Mouse (Mus musculus): Measurements from ENCODE around the gene Ssna1.
"Not testable (repeated sequence)": the region's sequence is repeated elsewhere in the genome, so short reads cannot be mapped to it uniquely, and the experiment has no call there.

Gene Ssna1

DNA sequence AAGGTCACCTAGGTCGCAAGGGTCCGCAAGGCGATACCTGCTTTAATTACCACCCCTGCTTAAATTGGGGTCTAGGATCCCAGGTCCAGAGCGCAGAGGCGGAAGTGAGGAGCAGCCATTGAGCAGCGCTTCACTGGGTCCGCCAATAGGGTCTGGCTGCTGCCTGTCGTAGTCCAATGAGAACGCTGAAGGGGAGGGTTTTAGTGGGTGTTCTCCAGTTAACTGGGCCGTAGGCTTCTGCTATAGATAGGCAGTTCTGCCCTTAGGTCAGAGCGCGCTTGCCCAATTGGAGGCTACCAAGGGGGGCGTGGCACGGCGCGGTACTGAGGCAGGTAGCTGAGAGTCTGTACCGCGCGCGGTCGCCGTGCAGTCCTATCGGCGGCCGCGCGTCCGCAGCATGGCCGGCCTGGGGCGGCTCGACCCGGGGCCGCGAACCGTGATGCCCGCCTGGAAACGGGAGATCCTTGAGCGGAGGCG, 9.9 kb downstream of the Ssna1 start, which contains the start of gene Tprn:
Gene Tprn, plus strand, starts transcription at position 328 of the 477 bp plus-strand sequence.
- peak; percentile 78 to 84 for DNase-seq (ENCODE audit: low read depth in 1 of 2, low spot score in 2 of 2)

DNA sequence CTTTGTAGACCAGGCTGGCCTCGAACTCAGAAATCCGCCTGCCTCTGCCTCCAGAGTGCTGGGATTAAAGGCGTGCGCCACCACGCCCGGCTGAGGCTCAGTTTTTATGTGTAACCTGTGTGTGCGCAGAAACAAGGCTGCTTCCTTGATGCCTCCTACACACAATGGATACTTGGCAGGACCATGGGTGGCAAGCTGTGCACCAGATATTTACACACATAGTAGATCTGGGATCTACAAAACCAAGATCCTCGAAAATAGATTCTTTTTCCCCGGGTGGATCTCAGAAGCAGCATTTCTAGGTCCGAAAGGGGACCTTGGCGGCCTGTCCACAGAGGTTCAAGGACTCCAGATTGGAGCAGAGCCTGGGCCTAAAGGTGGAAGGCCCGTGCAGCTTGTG, 10.4 kb downstream of the Ssna1 start:
- no peak for DNase-seq (ENCODE audit: low read depth in 1 of 2, low spot score in 2 of 2)

GRCm38 (mm10) chr2:25258887-25259286, 13.4 kb downstream of the Ssna1 start:
- DNase-seq (ENCODE audit: low read depth in 1 of 2, low spot score in 2 of 2), result no peak

GRCm38 (mm10) chr2:25257250-25257649, 15.0 kb downstream of the Ssna1 start:
- not testable (repeated sequence) for DNase-seq (ENCODE audit: low read depth in 1 of 2, low spot score in 2 of 2)

- peak in 1 of 2 experiments; percentile 53 for DNase-seq (ENCODE audit: low read depth in 1 of 2, low spot score in 2 of 2)
Measured at GRCm38 (mm10) chr2:25256443-25257109, 15.7 kb downstream of the Ssna1 start.

DNA sequence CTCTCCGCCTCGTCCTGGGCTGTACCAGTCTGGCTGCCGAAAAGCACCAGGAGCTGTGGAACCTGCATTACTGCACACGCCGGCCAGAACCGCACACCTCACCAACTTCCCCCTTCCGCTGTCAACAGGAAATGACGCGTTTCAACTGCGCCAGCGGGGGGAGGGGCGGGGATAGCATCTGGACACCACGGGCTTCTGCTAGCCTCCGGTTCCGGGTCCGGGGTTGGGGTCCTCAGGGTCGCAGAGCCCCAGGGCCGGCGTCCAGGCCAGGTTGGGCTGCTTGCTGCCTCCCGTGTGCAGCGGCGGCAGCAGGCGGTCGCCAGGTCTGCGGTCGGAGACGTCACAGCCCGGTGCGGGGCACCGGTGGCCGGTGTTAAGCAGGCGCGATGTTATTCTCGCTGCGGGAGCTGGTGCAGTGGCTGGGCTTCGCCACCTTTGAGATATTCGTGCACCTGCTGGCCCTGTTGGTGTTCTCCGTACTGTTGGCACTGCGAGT, 16.9 kb downstream of the Ssna1 start, which contains the start of gene Tmem203:
Gene Tmem203, plus strand, starts transcription at position 156 of the 496 bp plus-strand sequence.
- peak; percentile 63 to 77 for DNase-seq (ENCODE audit: low read depth in 1 of 2, low spot score in 2 of 2)

GRCm38 (mm10) chr2:25252331-25252730, 19.9 kb downstream of the Ssna1 start:
- DNase-seq (ENCODE audit: low read depth in 1 of 2, low spot score in 2 of 2), result no peak

GRCm38 (mm10) chr2:25246183-25247072, 25.8 kb downstream of the Ssna1 start, which contains the start of gene AL732309.1:
Gene AL732309.1, minus strand, starts transcription at chr2:25246863.
- no peak for DNase-seq (ENCODE audit: low read depth in 1 of 2, low spot score in 2 of 2)

DNA sequence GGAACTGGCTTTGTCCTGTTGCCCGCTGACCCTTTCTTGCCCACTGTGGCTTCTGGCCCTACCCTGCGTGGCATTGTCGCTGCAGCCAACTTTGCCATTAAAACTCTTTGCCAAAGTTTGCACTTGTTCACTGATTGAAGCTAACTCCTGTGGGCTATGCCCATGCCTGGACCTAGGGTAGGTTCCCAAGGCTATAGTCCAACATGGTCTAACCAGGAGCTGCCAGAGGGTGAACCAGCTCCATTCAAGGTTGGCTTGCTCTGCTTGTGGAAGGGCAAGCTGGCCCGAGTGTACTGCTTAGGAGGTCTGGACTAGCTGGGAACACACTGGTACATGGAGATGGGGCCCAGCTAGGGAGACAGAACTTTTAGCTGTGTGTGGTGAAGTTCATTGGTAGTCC, 28.1 kb downstream of the Ssna1 start:
- no peak for DNase-seq (ENCODE audit: low read depth in 1 of 2, low spot score in 2 of 2)

GRCm38 (mm10) chr2:25243342-25243741, 28.9 kb downstream of the Ssna1 start:
- DNase-seq (ENCODE audit: low read depth in 1 of 2, low spot score in 2 of 2), result no peak

- DNase-seq (ENCODE audit: low read depth in 1 of 2, low spot score in 2 of 2), result no peak
Measured at GRCm38 (mm10) chr2:25242101-25242506, 30.1 kb downstream of the Ssna1 start, which contains the start of the genes Rnf208 and Cysrt1. Gene Rnf208, plus strand, starts transcription at chr2:25242255. Gene Cysrt1, minus strand, starts transcription at chr2:25242452.

DNA sequence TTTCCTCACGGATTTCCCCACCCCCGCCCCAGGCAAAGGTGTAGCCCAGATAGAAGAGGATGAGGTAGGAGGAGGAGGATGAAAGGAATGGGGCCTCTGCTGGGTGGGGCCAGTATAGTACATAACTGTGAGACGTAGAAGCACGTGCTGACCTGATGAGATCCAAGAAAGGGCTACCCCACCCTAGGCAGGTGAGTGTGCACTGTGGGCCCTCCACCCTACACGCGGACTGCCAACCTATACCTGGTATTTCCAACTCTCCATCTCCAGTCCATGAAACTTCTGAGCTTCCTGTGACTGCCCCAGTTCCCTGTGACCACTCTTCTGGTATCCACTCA, 30.8 kb downstream of the Ssna1 start:
- no peak for DNase-seq (ENCODE audit: low read depth in 1 of 2, low spot score in 2 of 2)

DNA sequence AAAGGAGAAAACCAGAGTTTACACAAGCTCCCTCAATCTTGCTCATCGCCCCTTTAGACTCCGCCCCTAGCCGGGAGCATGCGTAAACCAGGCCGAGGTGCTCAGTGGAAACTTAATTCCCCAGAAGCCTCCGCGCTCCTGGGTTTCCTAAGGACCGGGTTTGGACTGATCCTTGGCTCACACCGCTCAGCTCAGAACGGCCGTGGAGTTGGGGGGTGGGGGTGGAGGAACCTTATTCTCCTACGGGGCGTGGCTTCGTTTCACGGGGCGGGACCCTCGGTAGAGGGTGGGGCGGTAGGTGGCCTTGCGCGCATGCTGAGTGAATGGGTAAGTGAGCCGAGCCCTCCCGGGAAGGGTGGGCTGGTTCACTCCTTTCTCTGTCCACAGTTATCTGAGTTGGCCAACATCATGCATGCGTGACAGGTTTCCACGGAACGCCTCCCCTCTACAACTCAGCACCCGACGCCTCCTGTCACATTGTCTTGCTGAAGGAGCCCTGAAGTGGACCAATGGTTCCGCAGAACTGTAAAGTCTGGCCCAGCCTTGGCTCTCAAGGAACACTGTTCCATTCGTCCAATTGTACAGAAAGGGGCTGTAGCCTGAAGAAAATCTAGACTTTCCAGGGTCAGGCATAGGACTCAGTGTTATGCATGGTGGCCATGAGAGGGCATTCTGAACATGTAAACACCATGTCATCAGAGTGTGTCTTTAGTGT, 31.4 kb downstream of the Ssna1 start:
- no peak for DNase-seq (ENCODE audit: low read depth in 1 of 2, low spot score in 2 of 2)

DNA sequence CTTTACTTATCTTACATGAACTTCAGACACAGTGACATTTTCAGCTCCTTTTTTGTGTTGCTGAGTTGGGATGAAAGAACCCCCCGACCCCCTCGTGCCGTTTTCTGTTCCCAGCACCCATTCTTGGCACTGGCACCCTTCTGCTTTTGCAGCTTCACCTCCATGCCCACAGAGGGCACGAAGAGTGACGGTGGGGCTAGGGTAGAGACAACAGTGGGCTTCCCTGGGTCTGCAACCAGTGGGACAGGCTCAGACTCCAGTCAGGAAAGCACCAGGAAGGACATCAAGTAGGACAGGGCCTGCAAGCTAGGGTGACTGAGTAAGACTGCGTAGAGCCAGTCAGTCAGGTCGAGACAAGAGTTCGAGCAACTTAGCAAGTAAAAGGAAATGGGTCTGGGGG, 31.9 kb downstream of the Ssna1 start:
- DNase-seq (ENCODE audit: low read depth in 1 of 2, low spot score in 2 of 2), result no peak

DNA sequence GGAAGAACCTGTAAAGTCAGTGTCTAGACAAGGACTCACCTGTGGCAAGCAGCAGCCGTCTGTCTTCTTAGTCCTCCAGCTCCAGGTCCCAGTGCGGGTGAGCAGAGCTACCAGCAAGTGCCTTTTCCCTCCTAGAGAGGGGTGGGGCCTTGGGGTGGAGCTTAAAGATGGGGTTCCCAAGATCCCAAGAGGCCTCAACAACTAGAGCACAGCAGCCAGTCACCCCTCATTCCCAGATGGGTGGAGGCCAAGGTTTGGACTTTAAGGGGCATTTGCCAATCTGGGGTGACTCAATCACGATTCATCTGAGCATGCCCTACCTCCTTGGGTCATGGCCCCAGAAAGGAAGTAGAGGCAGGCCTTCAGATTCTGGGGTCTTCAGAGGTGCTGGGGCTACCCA, 32.5 kb downstream of the Ssna1 start:
- DNase-seq (ENCODE audit: low read depth in 1 of 2, low spot score in 2 of 2), result no peak

- no peak for DNase-seq (ENCODE audit: low read depth in 1 of 2, low spot score in 2 of 2)
Measured at GRCm38 (mm10) chr2:25238106-25238505, 34.1 kb downstream of the Ssna1 start.

DNA sequence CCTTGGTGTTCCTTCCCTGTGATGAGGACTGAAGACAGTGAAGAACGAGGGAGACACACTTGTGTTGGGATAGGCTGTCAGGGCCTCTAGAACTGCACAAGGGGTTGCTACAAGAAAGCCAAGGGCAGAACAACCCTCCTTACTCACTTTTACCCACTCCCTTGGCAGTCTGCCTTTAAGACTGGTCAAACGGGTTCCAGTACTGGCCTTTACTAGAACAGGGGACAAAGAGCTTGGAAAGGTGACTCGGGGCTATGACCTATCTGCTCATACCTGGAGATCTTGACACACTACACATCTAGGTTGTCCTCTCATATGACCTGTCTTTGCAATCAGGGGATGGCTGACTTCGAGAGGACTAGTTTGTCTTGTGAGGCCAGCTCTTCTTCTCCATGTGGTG, 34.7 kb downstream of the Ssna1 start:
- no peak for DNase-seq (ENCODE audit: low read depth in 1 of 2, low spot score in 2 of 2)

DNA sequence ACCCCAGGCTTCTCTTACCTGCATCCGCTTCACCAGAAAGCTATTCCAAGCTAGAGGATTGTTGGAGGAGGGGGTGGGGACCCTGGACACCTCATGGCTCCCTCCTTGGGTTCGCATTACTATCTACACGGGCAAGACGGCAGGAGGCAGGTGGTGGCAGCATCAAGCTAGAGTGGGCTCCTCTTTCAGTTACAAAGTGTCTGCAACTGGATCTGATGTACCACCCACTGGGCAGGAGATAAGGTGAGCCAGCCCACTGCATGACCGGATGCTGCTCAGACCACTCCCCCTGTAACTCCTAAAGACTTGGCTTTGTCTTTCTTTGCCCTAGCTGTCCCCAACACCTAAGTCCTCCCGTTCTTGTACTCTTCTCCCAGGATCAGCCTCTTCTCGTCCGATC, 35.6 kb downstream of the Ssna1 start, which contains the start of gene Rnf224:
Gene Rnf224, minus strand, starts transcription at position 174 of the 400 bp plus-strand sequence.
- no peak for DNase-seq (ENCODE audit: low read depth in 1 of 2, low spot score in 2 of 2)

GRCm38 (mm10) chr2:25234551-25235220, 37.6 kb downstream of the Ssna1 start:
- DNase-seq (ENCODE audit: low read depth in 1 of 2, low spot score in 2 of 2), result no peak

DNA sequence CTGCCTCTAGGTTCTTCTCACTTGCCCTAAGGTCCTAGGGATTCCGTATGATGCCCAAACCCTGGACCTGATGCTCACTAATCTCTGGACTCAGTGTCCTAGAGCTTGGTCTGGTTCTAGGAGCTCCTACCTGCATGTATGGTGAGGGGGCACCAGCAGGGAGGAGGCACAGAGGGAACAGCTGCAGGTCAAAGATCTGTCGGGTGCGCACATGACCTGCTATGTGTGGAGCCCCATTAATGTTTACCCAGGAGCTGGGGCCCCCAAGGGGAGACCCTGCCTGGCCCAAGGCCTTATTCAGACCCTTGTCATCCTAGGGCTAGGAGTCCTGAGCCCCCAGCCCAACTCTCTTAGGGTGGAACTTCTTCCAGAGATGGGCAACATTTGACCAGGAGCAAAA, 38.2 kb downstream of the Ssna1 start, which contains the start of gene Slc34a3:
Gene Slc34a3, minus strand, starts transcription at position 315 of the 400 bp plus-strand sequence.
- no peak for DNase-seq (ENCODE audit: low read depth in 1 of 2, low spot score in 2 of 2)

Data from monocyte, adult 2 months (primary cell).